Mouse (Mus musculus): ENCODE data around the gene Mum1.
A peak's percentile ranks its signal among the peaks of the same experiment; 100 is the strongest.

Gene Mum1

DNA sequence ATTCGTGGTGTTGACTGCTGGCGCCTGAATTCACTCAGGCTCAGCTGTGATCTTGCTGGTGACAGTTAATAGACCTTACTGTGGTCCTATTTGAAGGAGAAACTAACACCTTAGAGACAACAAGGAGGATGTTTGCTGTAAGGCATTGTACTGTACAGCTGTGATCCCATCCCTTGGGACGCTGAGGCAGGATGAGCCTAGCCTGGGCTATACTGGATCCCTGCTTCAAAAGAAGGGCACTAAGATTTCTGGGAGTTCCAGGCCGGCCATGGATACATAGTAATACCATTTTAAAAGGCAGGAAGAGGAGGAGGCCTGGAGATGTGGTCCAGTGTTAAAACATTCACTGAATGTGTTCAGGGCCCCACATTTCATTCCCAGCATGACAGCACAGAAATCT, 24.3 kb downstream of the Mum1 start:
- no peak for DNase-seq (ENCODE audit: low spot score in 2 of 2)

- no peak for DNase-seq (ENCODE audit: low spot score in 2 of 2)
Observed at GRCm38 (mm10) chr10:80252011-80252410, 25.8 kb downstream of the Mum1 start.

- DNase-seq (ENCODE audit: low spot score in 2 of 2), result no peak
Observed at GRCm38 (mm10) chr10:80252493-80253274, 26.4 kb downstream of the Mum1 start.

- DNase-seq (ENCODE audit: low spot score in 2 of 2), result no peak
Observed at GRCm38 (mm10) chr10:80253551-80253950, 27.3 kb downstream of the Mum1 start.

GRCm38 (mm10) chr10:80254331-80255297, 28.4 kb downstream of the Mum1 start:
- DNase-seq (ENCODE audit: low spot score in 2 of 2), result no peak

- no peak for DNase-seq (ENCODE audit: low spot score in 2 of 2)
Observed at GRCm38 (mm10) chr10:80255881-80256535, 29.8 kb downstream of the Mum1 start.

DNA sequence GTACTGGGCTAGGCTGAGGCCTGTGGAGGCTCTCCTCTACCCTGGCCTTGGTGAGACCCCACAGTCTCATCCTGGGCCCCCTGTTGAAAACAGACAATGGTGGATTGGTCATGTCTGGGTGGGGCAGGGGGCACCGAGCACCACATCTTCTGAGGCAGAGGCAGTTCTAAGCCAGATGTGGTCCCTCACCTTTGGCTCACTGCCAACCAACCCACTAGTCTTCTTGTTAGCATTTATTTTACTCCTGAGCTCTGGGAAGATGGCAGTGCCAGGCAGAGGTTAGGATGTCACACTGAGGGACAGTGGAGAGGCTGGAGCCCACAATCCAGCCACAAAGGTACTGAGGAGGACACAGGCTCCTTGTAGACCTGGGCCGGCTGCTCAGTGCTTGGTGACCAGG, 31.7 kb downstream of the Mum1 start:
- no peak for DNase-seq (ENCODE audit: low spot score in 2 of 2)

DNA sequence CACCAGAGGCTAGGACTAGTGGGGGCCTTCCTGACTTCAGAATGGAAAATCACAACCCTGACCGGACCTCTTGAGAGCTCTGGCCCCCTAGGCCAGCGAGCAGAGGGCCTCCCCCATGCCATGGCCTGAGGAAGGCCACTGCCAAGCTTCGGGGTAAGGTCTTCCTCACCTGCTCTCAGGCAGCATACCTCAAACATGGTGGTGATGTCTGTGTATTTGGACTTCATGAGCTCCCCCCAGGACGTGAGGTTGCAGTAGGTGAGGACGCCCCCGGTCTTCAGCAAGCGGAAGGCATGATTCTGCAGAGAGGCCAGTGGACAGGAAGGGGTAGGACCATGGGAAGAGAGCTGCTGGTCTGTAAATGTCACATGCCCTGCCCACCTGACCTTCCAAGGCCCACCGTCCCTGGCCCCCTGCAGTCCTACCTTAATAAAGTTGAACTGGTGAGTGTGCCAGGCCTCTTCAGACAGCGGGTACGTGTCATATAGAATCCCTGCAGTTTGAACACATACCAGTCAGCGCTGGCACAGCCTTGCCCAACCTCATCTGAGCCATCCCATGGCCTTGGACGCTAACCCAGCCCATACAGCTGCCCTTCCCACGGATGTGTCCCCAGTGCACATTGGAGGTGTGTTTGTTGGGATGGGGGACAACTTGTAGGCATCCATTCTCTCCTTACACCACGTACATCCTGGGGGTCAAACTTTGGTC, 32.7 kb downstream of the Mum1 start:
- no peak for DNase-seq (ENCODE audit: low spot score in 2 of 2)

GRCm38 (mm10) chr10:80259463-80259805, 33.2 kb downstream of the Mum1 start:
- no peak for DNase-seq (ENCODE audit: low spot score in 2 of 2)

DNA sequence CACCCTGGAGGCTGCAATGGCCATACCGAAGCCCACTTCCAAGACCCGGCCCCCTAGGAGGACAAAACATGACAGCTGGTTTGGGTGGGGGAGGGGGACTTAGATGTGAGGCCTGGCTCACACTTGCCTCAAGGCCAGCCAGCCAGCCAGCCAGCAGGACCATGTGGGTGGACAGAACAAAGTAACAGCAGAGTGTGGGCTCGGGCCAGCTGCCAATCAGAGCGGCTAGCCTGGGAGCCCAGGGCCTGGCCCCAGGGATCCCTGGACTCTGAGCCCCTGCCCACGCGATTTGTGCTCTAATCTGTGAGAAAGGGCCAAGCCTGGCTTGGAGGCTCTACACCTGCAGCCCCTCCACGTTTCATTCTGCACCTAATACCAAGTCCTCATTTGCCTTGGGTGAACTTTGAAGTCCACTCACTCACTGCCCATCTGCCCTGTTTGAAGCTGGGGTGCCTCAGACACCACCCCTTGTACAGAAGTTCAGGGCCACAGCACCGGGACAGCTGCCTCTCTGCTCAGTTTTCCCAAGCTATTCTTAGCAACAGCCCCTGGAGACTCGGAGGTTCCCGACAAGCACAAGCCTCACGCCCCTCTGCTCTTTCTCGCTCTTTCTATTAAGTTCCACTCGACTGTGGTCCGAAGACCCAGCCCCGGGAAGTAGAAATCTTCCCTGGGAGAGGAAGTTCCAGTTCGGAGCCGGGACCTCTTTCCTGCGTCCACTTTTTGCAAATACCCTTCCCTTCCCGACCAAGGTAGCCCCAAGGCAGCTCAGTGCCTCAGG, 33.8 kb downstream of the Mum1 start:
- no peak for DNase-seq (ENCODE audit: low spot score in 2 of 2)

DNA sequence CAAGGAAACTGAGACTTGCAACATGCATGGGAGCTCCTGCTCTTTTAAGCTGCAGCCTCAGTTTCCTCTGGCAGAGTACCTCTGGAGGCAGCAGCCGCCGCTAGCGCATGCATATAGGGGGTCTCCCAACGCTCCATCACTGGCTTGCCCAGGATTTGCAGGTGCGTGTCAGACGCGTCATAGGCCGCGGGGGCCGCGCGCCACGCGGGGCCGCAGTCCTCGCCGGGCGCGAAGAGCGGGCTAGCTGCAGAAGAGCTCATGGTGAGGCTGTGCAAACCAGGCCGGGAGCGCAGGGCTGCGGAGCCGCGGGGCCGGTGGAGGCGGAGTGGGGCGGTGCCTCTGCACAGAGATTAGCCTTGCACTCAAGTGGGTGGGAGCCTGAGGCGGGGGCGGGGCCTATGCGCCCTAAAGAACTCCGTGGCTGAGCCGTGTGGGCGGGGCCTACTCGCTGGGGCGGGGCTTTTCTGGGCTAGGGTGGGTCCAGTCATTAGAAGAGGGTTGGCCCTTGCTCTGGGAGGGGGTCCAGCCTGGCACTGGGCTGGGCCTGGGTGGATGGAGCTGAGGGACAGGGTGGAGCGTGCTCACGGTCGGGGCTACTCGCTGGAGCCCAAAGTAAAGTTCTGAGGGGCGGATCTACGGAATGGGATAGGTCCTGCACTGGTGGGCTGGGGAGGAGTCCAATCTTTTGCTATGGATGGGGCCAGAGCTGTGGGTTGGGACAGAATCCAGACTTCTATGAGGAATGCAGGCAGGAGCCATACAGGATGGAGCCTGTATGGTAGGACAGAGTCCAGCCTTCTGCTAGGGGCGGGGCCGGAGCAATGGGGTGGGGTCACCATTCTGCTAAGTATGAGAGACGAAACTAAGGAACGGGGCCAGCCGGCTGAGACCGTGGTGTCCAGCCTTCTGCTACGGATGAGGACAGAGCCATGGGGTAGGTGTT, 34.7 kb downstream of the Mum1 start, which contains the start of the genes Gamt and Dazap1:
Gene Gamt, minus strand, starts transcription at position 371 of the 943 bp plus-strand sequence.
Gene Dazap1, plus strand, starts transcription at position 845 of the 943 bp plus-strand sequence.
- peak; percentile 97 to 99 for DNase-seq (ENCODE audit: low spot score in 2 of 2)

- peak; percentile 97 to 98 for DNase-seq (ENCODE audit: low spot score in 2 of 2)
Observed at GRCm38 (mm10) chr10:80261585-80261968, 35.3 kb downstream of the Mum1 start.

DNA sequence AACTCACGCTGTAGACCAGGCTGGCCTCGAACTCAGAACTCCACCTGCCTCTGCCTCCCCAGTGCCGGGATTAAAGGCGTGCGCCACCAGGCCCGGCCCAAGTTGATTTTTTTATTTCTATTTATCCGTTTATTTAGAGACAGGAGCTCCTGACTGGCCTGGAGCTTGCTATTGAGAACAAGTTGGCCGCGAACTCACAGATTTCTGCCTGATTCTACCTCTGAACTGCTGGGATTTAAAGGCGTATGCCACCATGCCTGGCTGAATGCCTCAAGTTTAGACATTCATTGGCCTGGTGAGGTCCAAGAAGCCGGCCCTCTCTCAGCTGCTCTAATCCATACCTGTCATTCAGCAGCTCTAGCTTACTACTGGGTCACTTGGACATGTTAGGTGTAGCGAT, 35.9 kb downstream of the Mum1 start:
- no peak for DNase-seq (ENCODE audit: low spot score in 2 of 2)

- DNase-seq (ENCODE audit: low spot score in 2 of 2), result no peak
Observed at GRCm38 (mm10) chr10:80262776-80263365, 36.6 kb downstream of the Mum1 start.

DNA sequence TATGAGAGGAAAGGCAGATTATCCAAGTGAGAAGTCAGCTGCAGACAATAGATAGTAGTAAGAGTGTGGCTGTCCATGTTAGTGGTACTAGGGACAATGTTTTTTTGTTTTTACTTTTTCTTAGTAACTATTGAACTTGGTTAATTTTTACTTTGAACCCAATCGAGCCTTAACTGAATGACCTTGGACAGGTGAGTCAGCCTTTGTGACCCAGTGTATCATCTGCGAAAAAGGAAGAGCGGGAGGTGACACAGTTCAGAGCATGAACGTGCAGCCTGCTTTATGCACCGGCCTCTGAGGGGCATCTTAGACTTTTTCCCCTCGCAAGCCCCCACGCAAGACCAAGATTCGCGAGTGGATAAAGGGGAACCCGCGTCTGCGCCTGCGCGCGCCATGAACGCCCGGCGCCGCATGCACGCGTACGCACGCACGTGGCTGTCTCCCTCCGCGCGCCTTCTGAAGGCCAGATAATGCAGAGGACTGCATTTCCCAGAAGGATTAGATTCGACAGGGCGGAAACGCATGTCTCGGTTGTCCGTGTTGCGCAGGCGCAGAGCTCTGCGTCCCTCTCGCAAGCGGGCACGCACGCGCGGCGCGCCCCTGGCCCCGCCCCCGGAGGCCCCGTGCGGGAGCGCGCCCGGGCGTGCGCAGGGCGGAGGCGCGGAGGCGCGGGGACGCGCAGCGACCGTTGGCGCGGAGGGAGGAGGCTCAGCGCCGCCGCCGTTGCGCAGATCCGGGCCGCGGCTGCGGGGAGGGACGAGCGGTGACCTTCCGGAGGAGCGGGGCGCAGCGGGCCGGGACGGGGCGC, 38.3 kb downstream of the Mum1 start:
- peak; percentile 96 to 98 for DNase-seq (ENCODE audit: low spot score in 2 of 2)

DNA sequence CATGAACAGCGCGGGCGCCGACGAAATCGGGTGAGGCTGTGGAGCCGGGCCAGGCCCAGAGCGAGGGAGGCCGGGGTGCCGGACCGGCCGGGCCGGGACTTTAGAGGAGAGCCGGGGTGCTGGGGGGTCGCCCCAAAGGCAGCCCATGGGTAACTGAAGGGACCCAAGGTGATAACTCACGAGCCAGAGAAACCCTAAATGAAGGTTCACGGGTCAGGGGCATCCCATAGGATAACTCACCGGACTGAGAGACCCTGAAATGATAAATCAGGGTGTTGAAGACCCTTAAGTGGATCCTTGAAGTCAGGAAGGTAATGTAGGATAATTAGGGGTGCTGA, 38.9 kb downstream of the Mum1 start:
- no peak for DNase-seq (ENCODE audit: low spot score in 2 of 2)

DNA sequence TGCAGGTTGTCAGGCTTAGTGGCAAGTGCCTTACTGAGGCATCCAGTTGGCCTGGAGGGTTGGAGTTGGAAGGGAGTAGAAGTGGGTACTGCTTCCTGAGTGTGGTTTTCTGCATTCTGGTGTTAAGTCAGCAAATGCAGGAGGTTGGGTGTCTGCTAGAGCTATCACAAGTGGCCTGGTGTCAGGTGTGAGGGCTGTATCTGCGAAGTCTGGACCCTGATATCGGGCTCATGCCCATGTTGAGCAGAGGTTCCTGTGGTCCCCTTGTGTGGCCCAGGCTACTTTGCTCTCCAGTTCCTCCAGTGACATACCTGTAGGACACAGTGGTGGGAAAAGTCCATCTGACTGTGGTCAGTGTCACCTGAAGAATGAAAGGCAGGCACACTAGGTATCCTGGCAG, 43.9 kb downstream of the Mum1 start:
- no peak for DNase-seq (ENCODE audit: low spot score in 2 of 2)

GRCm38 (mm10) chr10:80270734-80271181, 44.5 kb downstream of the Mum1 start:
- DNase-seq (ENCODE audit: low spot score in 2 of 2), result no peak
